Mouse (Mus musculus) liver, embryonic 14.5 days (tissue): ENCODE data around the gene Frem1.

Experiments used
- CTCF ChIP-seq: IDR thresholded peaks from 2 replicates; pipeline ENCODE4 v1.5.1; 2016; ENCODE audit warnings: antibody characterized with exemption, low read depth, control low read depth
- EP300 ChIP-seq: IDR thresholded peaks from 2 replicates; pipeline ENCODE4 v1.6.1; 2016; ENCODE audit warnings: antibody characterized with exemption, low read depth

DNA sequence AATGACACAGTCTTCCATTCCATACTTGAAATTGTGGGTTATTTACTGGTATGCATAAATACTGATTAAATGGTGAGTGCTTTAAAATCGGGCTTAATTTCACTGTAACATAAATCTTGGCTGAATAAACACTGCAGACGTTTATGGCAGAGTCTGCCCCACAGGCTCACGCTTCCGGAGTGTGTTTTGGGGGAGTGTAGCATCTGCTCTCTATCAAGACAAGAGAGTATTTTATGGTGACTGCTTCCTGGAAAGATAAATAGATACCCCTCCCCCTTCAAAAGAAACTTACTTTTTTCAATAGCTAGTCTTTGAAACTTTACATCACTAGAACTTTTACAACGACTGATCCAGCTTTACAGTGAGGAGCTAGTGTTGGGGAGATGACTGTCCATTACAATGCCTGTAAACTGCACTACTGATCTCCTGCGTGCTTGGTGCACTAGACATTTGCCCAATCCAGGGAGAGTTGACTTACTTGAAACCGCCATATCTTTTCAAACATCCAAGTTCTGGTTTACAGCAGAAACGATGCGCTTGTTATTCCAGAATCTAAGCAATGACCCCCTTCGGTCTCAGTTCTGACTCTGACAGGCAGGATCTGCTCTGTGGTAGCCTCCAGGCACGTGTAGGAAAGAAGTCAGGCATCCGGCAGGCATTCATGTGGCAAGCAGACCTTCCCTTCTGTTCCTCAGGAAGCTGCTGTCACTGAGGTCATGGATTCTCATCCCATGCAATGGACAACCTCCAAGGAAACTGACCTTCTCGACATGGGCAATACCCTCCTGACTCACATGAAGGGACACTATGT, 28.4 kb upstream of the Frem1 start:
- TF ChIP-seq CTCF = no peak
- TF ChIP-seq EP300 = no peak
